Mouse (Mus musculus) activated CD4-positive, CD25-positive, alpha-beta regulatory T cell, adult 4 months (primary cell): Measurements from ENCODE around the gene Cyp26a1. TPM values are rescaled to one million over a fixed set of nuclear protein-coding genes. Genes with fewer than 3 reads are reported as not detected.

ENCODE experiments used
- ATAC-seq: one replicate; pipeline ENCODE4 v1.8.0; 2017
- polyA plus RNA-seq, 2 experiments: library from polyadenylated mRNA; unstranded; fragments of 100-300 nt; shearing (Covaris generic); gene quantifications; one replicate each; pipeline ENCODE4 v1.2.1; 2017

Cyp26a1 gene
- polyA plus RNA-seq, 2 experiments from 2014 or later: not detected

DNA sequence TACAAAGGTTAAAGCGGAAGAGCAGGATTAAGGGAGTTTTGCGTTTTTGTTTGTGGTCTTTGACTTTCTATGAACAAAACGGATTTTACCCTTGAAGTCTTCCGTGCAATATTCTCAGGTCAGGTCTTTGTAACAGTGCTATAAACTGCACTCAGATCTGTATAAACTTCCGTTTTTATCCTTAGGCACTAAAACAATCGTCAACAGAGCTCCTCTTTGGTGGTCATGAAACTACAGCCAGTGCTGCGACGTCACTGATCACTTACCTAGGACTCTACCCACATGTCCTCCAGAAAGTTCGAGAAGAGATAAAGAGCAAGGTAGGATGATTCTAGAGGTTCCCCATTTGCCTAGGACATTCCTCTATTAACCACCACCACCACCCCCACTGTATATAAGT, 2.1 kb downstream of the Cyp26a1 start:
- ATAC-seq: no peak

- no peak for ATAC-seq
Observed at GRCm38 (mm10) chr19:37702377-37703076, 4.9 kb downstream of the Cyp26a1 start.

- no peak for ATAC-seq
Observed at GRCm38 (mm10) chr19:37703902-37704509, 6.4 kb downstream of the Cyp26a1 start.

GRCm38 (mm10) chr19:37705722-37706121, 8.1 kb downstream of the Cyp26a1 start:
- no peak for ATAC-seq

DNA sequence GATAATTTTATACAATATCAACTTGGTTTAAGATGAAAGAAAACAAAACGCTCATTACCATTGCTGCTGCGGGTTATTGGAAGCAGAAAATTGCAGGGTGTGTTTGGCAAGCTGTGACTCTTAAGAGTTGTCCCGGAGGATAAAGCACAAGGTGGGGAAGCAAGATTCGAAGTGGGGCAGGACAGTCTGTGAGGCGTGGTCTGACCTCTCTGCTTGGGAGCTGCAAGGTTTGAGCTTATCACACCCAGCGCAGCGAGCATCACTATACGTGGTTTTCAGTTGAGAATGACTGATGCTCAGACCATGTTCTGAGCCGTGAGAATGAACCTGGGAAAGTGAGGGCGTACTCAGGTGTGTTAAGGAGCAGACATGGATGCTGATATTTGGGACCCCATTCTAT, 17.1 kb downstream of the Cyp26a1 start:
- no peak for ATAC-seq

GRCm38 (mm10) chr19:37715980-37716379, 18.4 kb downstream of the Cyp26a1 start:
- no peak for ATAC-seq

DNA sequence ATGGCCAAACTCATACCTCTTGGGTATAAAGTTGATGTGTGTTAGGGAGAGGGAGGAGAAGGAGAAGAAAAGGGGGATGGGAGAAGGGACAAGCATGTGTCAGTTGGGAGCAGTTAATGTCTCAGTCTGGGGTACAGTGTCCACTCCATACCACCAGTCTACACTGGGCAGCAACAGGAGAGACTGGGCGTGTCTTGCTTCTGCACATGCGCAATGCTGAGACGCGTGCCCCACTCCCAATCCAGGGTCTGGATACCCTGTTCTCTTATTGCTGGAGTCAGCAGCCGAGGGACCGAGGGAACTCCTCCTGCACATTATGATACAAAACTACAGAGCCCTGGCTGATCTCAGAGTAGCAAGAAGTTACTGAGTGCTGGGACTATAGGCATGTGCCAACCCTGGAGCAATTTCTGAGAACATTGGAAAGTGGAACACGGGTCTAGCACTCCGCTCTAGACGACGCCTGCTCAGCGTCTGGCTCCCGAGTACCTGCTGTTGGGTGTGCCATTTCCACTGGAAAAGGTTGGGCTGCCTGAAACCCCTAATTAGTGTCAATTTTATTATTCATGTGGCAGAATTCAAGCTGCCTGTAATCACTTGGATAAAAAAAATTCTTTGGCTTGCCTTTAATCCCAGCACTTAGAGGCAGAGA, 19.1 kb downstream of the Cyp26a1 start:
- no peak for ATAC-seq

- no peak for ATAC-seq
Observed at GRCm38 (mm10) chr19:37719166-37719565, 21.6 kb downstream of the Cyp26a1 start.

- no peak for ATAC-seq
Observed at GRCm38 (mm10) chr19:37724591-37724990, 27.0 kb downstream of the Cyp26a1 start.

DNA sequence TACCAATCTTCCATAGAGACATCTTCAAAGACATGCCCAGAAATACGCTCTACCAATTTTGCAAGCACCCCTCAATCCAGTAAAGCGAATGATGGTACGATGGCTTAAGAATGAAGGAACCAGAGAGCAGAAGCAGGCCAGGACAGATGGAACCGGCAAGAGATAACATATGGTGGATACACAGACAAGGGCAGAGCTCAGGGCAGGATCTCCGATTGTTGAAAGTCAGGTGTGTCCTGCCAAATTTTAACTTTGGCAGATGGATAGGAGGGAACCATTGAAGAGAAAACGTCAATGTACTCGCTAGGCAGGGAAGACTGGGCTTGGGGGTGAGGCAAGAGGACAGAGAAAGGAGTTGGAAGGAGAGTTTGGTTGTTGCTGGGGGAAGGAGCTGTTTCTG, 29.0 kb downstream of the Cyp26a1 start:
- no peak for ATAC-seq

GRCm38 (mm10) chr19:37727366-37727765, 29.8 kb downstream of the Cyp26a1 start:
- ATAC-seq: no peak

- ATAC-seq: no peak
Observed at GRCm38 (mm10) chr19:37735426-37735825, 37.8 kb downstream of the Cyp26a1 start.

DNA sequence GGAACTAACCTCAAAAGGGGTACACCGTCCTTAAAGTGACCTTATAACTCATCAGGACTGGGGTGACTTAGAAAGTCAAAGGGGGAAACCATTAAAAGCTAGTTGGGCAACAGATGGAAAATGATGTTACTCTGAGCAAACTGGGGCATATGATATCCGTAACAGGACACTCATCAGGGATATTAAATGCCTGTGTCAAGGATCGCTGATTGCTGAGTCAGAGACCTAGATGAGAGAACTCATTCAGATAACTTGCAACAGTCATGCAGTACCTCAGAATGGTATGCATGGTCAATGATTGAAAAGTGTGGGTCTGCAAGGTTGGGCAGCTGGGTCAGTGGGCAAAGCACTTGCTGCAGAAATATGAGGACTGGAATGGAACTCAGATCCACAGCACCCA, 41.0 kb downstream of the Cyp26a1 start:
- no peak for ATAC-seq

- ATAC-seq: no peak
Observed at GRCm38 (mm10) chr19:37740043-37740442, 42.4 kb downstream of the Cyp26a1 start.

Other genes with a start within 250 kb of the Cyp26a1 start
- gene Exoc6, start 147.4 kb upstream of the Cyp26a1 start, polyA plus RNA-seq: 10 to 100 TPM; 34.9 to 37.6 TPM
- gene Cyp26c1, start 12.2 kb upstream of the Cyp26a1 start, polyA plus RNA-seq: not detected